Mouse (Mus musculus): ENCODE measurements around the gene Ttll7. TPM values are rescaled to one million over a fixed set of nuclear protein-coding genes. Genes with fewer than 3 reads are reported as not detected.

Ttll7 gene
- polyA plus RNA-seq, 1 experiment from 2014 or later: 8.7 TPM

DNA sequence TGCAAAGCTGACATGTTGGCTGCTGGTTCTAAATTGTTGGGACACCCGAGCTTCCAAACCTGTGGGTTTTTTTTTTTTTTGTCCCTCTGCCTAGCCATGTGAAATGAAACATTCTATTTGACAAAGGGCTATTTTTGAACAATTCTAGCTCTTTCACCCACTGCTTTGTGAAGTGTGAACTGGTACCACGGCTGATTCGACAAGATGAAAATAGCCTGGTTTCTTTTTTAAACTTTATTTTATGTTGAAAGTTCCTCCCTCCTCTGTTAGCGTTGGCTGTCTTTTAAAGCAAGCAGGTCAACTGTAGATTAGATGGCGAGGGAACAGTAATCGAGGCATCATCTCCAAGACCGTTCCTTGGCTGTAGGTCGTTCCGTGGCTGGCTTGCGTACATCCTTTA lies 5.2 kb downstream of the Ttll7 start:
- no peak overlapping the region for H3K9ac ChIP-seq
- H3K9me3 ChIP-seq: no peaks in the 10 kb centered on the region
- WGBS: 87% methylated on average over 10 of the region's 10 CpGs
- H3K36me3 ChIP-seq: no peaks in the 10 kb centered on the region
- no peak for ATAC-seq (ENCODE audit: low FRiP score, low read depth)
- H3K27me3 ChIP-seq: no peaks in the 10 kb centered on the region
- no peak overlapping the region for H3K27ac ChIP-seq (replicated peaks)
- peaks cover 22% of the 10 kb centered on the region for H3K4me1 ChIP-seq (replicated peaks)
- H3K4me2 ChIP-seq: no peak overlapping the region
- H3K4me3 ChIP-seq: no peak overlapping the region

DNA sequence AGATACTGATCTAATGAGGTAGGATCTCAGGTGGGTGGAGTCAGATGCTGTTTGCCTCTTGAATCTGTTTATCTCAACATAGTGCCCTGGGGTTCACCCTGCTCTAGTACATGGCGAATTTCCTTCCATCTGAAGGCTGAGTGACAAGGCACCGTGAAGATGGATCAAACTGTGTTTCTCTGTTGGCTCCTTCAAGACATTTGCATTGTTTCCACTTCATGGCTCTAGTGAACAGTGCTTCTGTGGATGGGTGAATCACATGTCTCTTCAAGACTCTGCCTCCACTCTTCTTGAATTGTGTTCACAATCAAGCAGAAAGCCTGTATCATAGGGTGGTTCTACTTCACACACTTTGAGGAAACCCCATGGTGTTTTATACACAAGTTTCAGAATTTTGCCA lies 8.1 kb downstream of the Ttll7 start:
- Histone ChIP-seq H3K27ac (replicated peaks) (no peak overlapping the region), H3K36me3 (no peaks in the 10 kb centered on the region), H3K9ac (no peak overlapping the region), H3K4me3 (no peak overlapping the region), H3K4me2 (no peak overlapping the region), H3K27me3 (no peaks in the 10 kb centered on the region), H3K4me1 (replicated peaks) (no peaks in the 10 kb centered on the region), H3K9me3 (no peaks in the 10 kb centered on the region)
- 78% methylated on average over 2 of the region's 2 CpGs for WGBS
- no peak for ATAC-seq (ENCODE audit: low FRiP score, low read depth)

DNA sequence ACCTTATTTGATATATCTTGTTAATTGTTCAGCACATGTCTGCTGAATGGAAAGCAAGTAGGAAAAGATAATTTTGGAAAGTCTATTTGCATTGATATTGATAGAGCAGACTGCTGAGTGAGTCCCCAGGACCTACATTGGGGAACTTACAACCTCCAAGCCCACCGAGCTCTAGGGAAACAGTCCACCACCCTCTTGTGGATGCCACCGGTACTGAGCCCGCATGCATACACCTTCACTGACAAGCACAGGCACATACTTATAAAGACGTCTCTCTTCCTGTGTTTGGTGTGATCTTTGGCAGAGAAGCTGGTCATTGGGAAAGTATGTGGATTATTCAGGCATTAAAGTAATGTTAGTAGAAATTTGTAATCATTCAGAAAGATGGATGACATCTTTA lies 14.4 kb downstream of the Ttll7 start:
- Histone ChIP-seq H3K9me3 (no peaks in the 10 kb centered on the region), H3K4me2 (no peak overlapping the region), H3K36me3 (no peaks in the 10 kb centered on the region), H3K27ac (replicated peaks) (no peak overlapping the region), H3K27me3 (no peaks in the 10 kb centered on the region), H3K4me1 (replicated peaks) (no peaks in the 10 kb centered on the region), H3K4me3 (no peak overlapping the region), H3K9ac (no peak overlapping the region)
- WGBS: 36% methylated on average over 4 of the region's 4 CpGs
- no peak for ATAC-seq (ENCODE audit: low FRiP score, low read depth)

- no peak overlapping the region for H3K4me2 ChIP-seq
- 92% methylated on average over 3 of the region's 3 CpGs for WGBS
Observed at GRCm38 (mm10) chr3:146871954-146872353, 19.8 kb downstream of the Ttll7 start.

GRCm38 (mm10) chr3:146875929-146876328 lies 23.8 kb downstream of the Ttll7 start:
- Histone ChIP-seq H3K9ac (no peak overlapping the region), H3K27ac (replicated peaks) (no peak overlapping the region), H3K4me2 (no peak overlapping the region), H3K4me1 (replicated peaks) (no peaks in the 10 kb centered on the region), H3K4me3 (no peak overlapping the region), H3K27me3 (no peaks in the 10 kb centered on the region), H3K36me3 (no peaks in the 10 kb centered on the region), H3K9me3 (no peaks in the 10 kb centered on the region)
- 79% methylated on average over 2 of the region's 2 CpGs for WGBS
- no peak for ATAC-seq (ENCODE audit: low FRiP score, low read depth)

More at GRCm38 (mm10) chr3:146871954-146872353, 19.8 kb downstream of the Ttll7 start:
- ATAC-seq (ENCODE audit: low FRiP score, low read depth): no peak
- no peak overlapping the region for H3K27ac ChIP-seq (replicated peaks)
- no peaks in the 10 kb centered on the region for H3K9me3 ChIP-seq
- H3K27me3 ChIP-seq: no peaks in the 10 kb centered on the region
- no peaks in the 10 kb centered on the region for H3K4me1 ChIP-seq (replicated peaks)
- no peak overlapping the region for H3K9ac ChIP-seq
- no peaks in the 10 kb centered on the region for H3K36me3 ChIP-seq
- H3K4me3 ChIP-seq: no peak overlapping the region

- Histone ChIP-seq H3K27me3 (no peaks in the 10 kb centered on the region), H3K36me3 (peaks cover 8% of the 10 kb centered on the region), H3K27ac (replicated peaks) (no peak overlapping the region), H3K9me3 (no peaks in the 10 kb centered on the region), H3K4me3 (no peak overlapping the region), H3K4me2 (no peak overlapping the region), H3K9ac (no peak overlapping the region), H3K4me1 (replicated peaks) (no peaks in the 10 kb centered on the region)
- 93% methylated on average over 13 of the region's 13 CpGs for WGBS
- ATAC-seq (ENCODE audit: low FRiP score, low read depth): no peak
Observed at GRCm38 (mm10) chr3:146893931-146894330, 41.8 kb downstream of the Ttll7 start.

DNA sequence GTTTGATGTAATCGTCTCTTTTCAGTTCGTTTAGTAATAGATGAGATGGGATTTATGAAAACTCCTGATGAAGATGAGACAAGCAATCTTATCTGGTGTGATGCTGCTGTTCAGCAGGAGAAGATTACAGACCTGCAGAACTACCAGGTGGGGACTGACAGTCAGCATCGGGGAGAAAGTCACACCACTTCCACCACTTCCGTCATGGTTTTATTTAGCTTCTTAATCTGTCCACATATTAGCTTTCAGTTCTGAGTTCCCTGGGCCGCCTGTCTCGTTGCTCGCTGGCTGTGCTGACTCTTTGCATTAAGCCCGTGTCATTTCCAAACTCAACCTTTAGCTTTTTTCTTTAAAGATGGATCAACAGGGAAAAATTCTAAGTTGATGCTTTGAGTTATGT lies 44.4 kb downstream of the Ttll7 start:
- Histone ChIP-seq H3K9ac (no peak overlapping the region), H3K4me2 (no peak overlapping the region), H3K36me3 (peaks cover 8% of the 10 kb centered on the region), H3K27me3 (no peaks in the 10 kb centered on the region), H3K9me3 (no peaks in the 10 kb centered on the region), H3K4me1 (replicated peaks) (no peaks in the 10 kb centered on the region), H3K4me3 (no peak overlapping the region), H3K27ac (replicated peaks) (no peak overlapping the region)
- no peak for ATAC-seq (ENCODE audit: low FRiP score, low read depth)
- 90% methylated on average over 8 of the region's 8 CpGs for WGBS

DNA sequence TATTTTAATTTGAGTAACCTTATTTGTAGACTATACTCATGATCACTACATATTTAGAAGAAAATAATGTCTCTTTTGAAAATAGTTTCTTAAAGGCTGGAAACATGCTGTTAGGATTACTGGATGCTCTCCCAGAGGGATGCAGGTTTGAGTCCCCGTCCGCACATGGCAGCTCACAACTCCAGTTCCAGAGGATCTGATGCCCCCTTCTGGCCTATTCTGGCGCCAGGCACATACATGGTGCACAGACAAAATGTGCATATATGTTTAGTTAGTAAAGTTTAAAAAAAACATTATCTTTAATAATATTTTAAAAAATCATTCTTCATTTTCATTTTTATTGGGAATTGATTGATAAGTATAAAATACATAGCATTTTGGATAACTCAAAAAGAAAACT lies 47.9 kb downstream of the Ttll7 start:
- 84% methylated on average over 3 of the region's 3 CpGs for WGBS
- Histone ChIP-seq H3K4me3 (no peak overlapping the region), H3K27me3 (no peaks in the 10 kb centered on the region), H3K4me2 (no peak overlapping the region), H3K4me1 (replicated peaks) (no peaks in the 10 kb centered on the region), H3K9me3 (no peaks in the 10 kb centered on the region), H3K27ac (replicated peaks) (no peak overlapping the region), H3K9ac (no peak overlapping the region), H3K36me3 (peaks cover 4% of the 10 kb centered on the region)
- ATAC-seq (ENCODE audit: low FRiP score, low read depth): no peak

DNA sequence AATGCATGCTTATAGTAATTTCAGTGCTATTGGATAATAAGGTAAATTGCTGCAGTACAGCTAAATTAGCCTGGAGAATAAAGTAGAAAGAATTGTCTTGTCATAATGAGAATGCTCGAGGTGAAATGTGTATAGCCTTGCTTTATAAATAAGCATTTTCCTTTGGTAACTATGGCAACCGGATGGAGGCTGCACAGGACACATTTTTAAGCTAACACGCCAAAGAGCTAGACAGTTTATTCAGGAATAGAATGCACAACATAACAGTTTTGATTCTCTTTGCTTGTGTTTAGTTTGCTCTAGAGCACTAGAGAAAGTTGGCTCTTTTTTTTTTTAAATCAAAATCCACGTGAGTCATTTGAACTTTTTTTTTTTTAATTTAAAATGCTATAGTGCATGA lies 49.6 kb downstream of the Ttll7 start:
- Histone ChIP-seq H3K4me2 (no peak overlapping the region), H3K36me3 (no peaks in the 10 kb centered on the region; the same call in 1 of the 2 replicates), H3K27ac (replicated peaks) (no peak overlapping the region), H3K9me3 (no peaks in the 10 kb centered on the region), H3K9ac (no peak overlapping the region), H3K4me3 (no peak overlapping the region), H3K27me3 (no peaks in the 10 kb centered on the region), H3K4me1 (replicated peaks) (no peaks in the 10 kb centered on the region)
- 40% methylated on average over 4 of the region's 4 CpGs for WGBS
- ATAC-seq (ENCODE audit: low FRiP score, low read depth): no peak

DNA sequence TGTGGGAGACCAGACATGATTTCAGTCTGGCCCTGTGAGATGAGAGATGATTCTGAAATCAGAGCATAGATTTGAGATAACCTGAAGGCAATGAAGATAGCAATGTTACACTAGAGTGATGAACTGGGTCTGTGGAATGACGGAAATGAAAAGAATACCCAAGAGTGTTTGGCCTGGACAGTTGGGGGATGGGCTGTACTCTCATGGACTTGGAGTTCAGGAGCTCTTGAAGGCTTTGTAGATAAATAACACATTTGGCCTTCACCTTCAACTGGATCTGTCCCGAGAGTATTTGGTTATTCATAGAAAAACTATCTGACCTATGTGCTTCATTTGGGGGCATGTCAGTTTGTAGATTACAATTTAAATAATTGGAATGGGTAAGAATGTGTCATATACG lies 53.4 kb downstream of the Ttll7 start:
- Histone ChIP-seq H3K4me1 (replicated peaks) (no peaks in the 10 kb centered on the region), H3K9ac (no peak overlapping the region), H3K27me3 (no peaks in the 10 kb centered on the region), H3K4me2 (no peak overlapping the region), H3K4me3 (no peak overlapping the region), H3K36me3 (peaks cover 5% of the 10 kb centered on the region; the same call in 1 of the 2 replicates), H3K9me3 (no peaks in the 10 kb centered on the region), H3K27ac (replicated peaks) (no peak overlapping the region)
- WGBS: 85% methylated on average over 3 of the region's 3 CpGs
- ATAC-seq (ENCODE audit: low FRiP score, low read depth): no peak

- H3K9me3 ChIP-seq: no peaks in the 10 kb centered on the region
- no peak overlapping the region for H3K27ac ChIP-seq (replicated peaks)
- H3K27me3 ChIP-seq: no peaks in the 10 kb centered on the region
- no peak overlapping the region for H3K4me3 ChIP-seq
- H3K9ac ChIP-seq: no peak overlapping the region
- H3K4me2 ChIP-seq: no peak overlapping the region
- H3K4me1 ChIP-seq (replicated peaks): no peaks in the 10 kb centered on the region
- H3K36me3 ChIP-seq: peaks cover 5% of the 10 kb centered on the region; the same call in 1 of the 2 replicates
- 73% methylated on average over 5 of the region's 5 CpGs for WGBS
- ATAC-seq (ENCODE audit: low FRiP score, low read depth): no peak
Observed at GRCm38 (mm10) chr3:146908922-146909321, 56.8 kb downstream of the Ttll7 start.

- Histone ChIP-seq H3K4me1 (replicated peaks) (peaks cover 5% of the 10 kb centered on the region; the same call in 1 of the 2 replicates), H3K4me3 (no peak overlapping the region)
- no peak for ATAC-seq (ENCODE audit: low FRiP score, low read depth)
Observed at GRCm38 (mm10) chr3:146913107-146913506, 60.9 kb downstream of the Ttll7 start.

GRCm38 (mm10) chr3:146914798-146915197 lies 62.6 kb downstream of the Ttll7 start:
- H3K9me3 ChIP-seq: no peaks in the 10 kb centered on the region
- 8% methylated on average over 12 of the region's 12 CpGs for WGBS
- H3K27me3 ChIP-seq: no peaks in the 10 kb centered on the region
- H3K36me3 ChIP-seq: peaks cover 17% of the 10 kb centered on the region
- H3K4me1 ChIP-seq (replicated peaks): peaks cover 5% of the 10 kb centered on the region; the same call in 1 of the 2 replicates
- no peak overlapping the region for H3K4me2 ChIP-seq
- no peak overlapping the region for H3K27ac ChIP-seq (replicated peaks)
- peak; percentile 77; the same call in 1 of the 2 replicates for ATAC-seq (ENCODE audit: low FRiP score, low read depth)
- no peak overlapping the region for H3K4me3 ChIP-seq
- no peak overlapping the region for H3K9ac ChIP-seq

More at GRCm38 (mm10) chr3:146913107-146913506, 60.9 kb downstream of the Ttll7 start:
- Histone ChIP-seq H3K27ac (replicated peaks) (no peak overlapping the region), H3K9ac (no peak overlapping the region), H3K27me3 (no peaks in the 10 kb centered on the region), H3K36me3 (peaks cover 17% of the 10 kb centered on the region), H3K9me3 (no peaks in the 10 kb centered on the region), H3K4me2 (no peak overlapping the region)
- 89% methylated on average over 12 of the region's 12 CpGs for WGBS
